Mouse (Mus musculus): ENCODE data around the gene Hgfac. TPM values are rescaled to one million over a fixed set of nuclear protein-coding genes. Genes with fewer than 3 reads are reported as not detected.

Hgfac gene
- total and polyA plus RNA-seq, 3 experiments: not detected

GRCm38 (mm10) chr5:35020410-35021241 is 20.7 kb upstream of the Hgfac start:
- Histone ChIP-seq H3K4me1 (ENCODE audit: control insufficient read depth in 1 of 2, insufficient read depth in 2 of 2) (peaks cover 3 to 12% of the 10 kb centered on the region in 2 experiments; a peak in 2 of 4 replicates), H3K4me2 (ENCODE audit: insufficient read depth, low read depth, poor library complexity, severe bottlenecking) (no peak overlapping the region), H3K4me3 (replicated peaks in 1 of 3; ENCODE audit: low read depth in 2 of 3, low read length in 2 of 3, poor library complexity in 1 of 3) (no peak overlapping the region), H3K36me3 (replicated peaks in 1 of 2; ENCODE audit: control insufficient read depth in 1 of 2, insufficient read depth in 1 of 2, low read length in 1 of 2) (peaks cover 0 to 51% of the 10 kb centered on the region in 2 experiments), H3K9ac (ENCODE audit: insufficient read depth, low read depth) (no peak overlapping the region), H3K79me2 (replicated peaks; ENCODE audit: control insufficient read depth, extremely low read depth, insufficient read depth, poor library complexity, severe bottlenecking) (no peaks in the 10 kb centered on the region), H3K27ac (ENCODE audit: insufficient read depth, low read depth) (no peak overlapping the region), H3K27me3 (replicated peaks) (no peaks in the 10 kb centered on the region), H3K9me3 (replicated peaks; ENCODE audit: low read length) (no peaks in the 10 kb centered on the region)
- dilution Hi-C loops (cut with MboI; ENCODE audit: extremely low pct_ligation_motif_present, extremely low pct_unique_long_range_greater_than_20kb, low sequenced_read_pairs): no loop called here
- TF ChIP-seq CHD2 (IDR thresholded peaks at IDR 0.05; ENCODE audit: low read length): no peak
- TF ChIP-seq UBTF (IDR thresholded peaks at IDR 0.05; ENCODE audit: low read depth, low read length): no peak
- DNase-seq (ENCODE audit: extremely low read depth): no peak
- in situ Hi-C loops (cut with MboI; ENCODE audit: low pct_ligation_motif_present, low pct_unique_long_range_greater_than_20kb, low sequenced_read_pairs): no loop called here

DNA sequence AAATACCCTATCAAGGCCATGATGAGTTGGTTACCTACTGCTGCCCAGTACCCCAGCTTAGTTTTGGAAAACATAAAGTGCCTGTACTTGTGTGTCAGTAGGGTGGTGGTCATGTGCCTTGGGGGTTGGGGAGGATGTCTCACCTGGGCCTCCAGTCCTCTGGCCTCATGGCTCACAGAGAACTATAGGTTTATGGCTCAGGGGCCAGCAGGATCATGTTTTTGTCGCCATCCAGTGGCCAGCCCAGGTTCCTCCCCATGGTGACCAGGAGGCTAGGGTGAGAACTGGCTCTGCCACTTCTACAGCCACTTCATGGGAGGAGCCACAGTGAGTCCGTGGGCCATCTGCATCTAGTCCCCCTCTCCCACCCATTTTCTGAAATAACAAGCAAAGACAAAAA is 16.3 kb upstream of the Hgfac start:
- H3K9ac ChIP-seq (ENCODE audit: insufficient read depth, low read depth): no peak overlapping the region
- no peak for TF ChIP-seq ZMIZ1 (IDR thresholded peaks at IDR 0.05; ENCODE audit: low read depth, low read length)
- TF ChIP-seq JUND (conservative IDR thresholded peaks at IDR 0.05; ENCODE audit: low read depth, low read length): no peak
- TF ChIP-seq ZNF384 (IDR thresholded peaks at IDR 0.05; ENCODE audit: low read depth, low read length): no peak
- TF ChIP-seq KAT2A (IDR thresholded peaks at IDR 0.05; ENCODE audit: insufficient replicate concordance, low read length): no peak
- no peak for TF ChIP-seq GABPA (IDR thresholded peaks at IDR 0.05; ENCODE audit: insufficient replicate concordance, low read depth, low read length)
- TF ChIP-seq MYC (IDR thresholded peaks at IDR 0.05; ENCODE audit: low read depth, low read length): no peak
- peak; percentile 79 for TF ChIP-seq RAD21 (IDR thresholded peaks at IDR 0.05; ENCODE audit: low read depth, low read length)
- no peak for TF ChIP-seq BHLHE40 (IDR thresholded peaks at IDR 0.05; ENCODE audit: low read depth, low read length)
- TF ChIP-seq MAZ (IDR thresholded peaks at IDR 0.05; ENCODE audit: low read depth, low read length): no peak
- TF ChIP-seq MAFK (IDR thresholded peaks at IDR 0.05; ENCODE audit: insufficient replicate concordance, low read length): no peak
- TF ChIP-seq RCOR1 (conservative IDR thresholded peaks at IDR 0.05; ENCODE audit: low read depth, low read length): no peak
- no peak for TF ChIP-seq NRF1 (IDR thresholded peaks at IDR 0.05; ENCODE audit: low read depth, low read length)
- TF ChIP-seq HCFC1 (IDR thresholded peaks at IDR 0.05; ENCODE audit: low read depth, low read length): no peak
- TF ChIP-seq ZC3H11A (IDR thresholded peaks at IDR 0.05; ENCODE audit: low read depth, low read length): peak; percentile 76
- TF ChIP-seq NELFE (IDR thresholded peaks at IDR 0.05; ENCODE audit: low read depth, low read length): no peak
- no peak for TF ChIP-seq MXI1 (IDR thresholded peaks at IDR 0.05; ENCODE audit: low read depth, low read length)
- peak; percentile 77; the same call in 1 of the 2 replicates for TF ChIP-seq ZKSCAN1 (IDR thresholded peaks at IDR 0.05; ENCODE audit: borderline replicate concordance, low read depth, low read length)
- TF ChIP-seq CHD2 (IDR thresholded peaks at IDR 0.05; ENCODE audit: low read length): no peak
- TF ChIP-seq EP300 (IDR thresholded peaks at IDR 0.05; ENCODE audit: low read length): no peak
- TF ChIP-seq CHD1 (IDR thresholded peaks at IDR 0.05; ENCODE audit: low read depth, low read length): no peak
- no peak for TF ChIP-seq E2F4 (IDR thresholded peaks at IDR 0.05; ENCODE audit: insufficient replicate concordance, low read depth, low read length)
- no peak for TF ChIP-seq ETS1 (conservative IDR thresholded peaks at IDR 0.05; ENCODE audit: low read depth, low read length)
- TF ChIP-seq CTCF (conservative IDR thresholded peaks at IDR 0.05 in 1 of 2, IDR thresholded peaks at IDR 0.05 in 1 of 2; ENCODE audit: low read depth in 2 of 2, low read length in 2 of 2): peak; percentile 14 to 89; a peak in 2 of 4 replicates
- TF ChIP-seq IRF4 (IDR thresholded peaks at IDR 0.05; ENCODE audit: low read depth, low read length): 0 out of 2 replicates have a peak, but pooled peaks have one; percentile 15
- TF ChIP-seq MEF2A (IDR thresholded peaks at IDR 0.05; ENCODE audit: borderline replicate concordance, low read depth, low read length): no peak
- no peak for TF ChIP-seq POLR2A (IDR thresholded peaks at IDR 0.05; ENCODE audit: low read depth, low read length)
- no peak for TF ChIP-seq USF2 (conservative IDR thresholded peaks at IDR 0.05; ENCODE audit: low read depth, low read length)
- no peak for TF ChIP-seq JUN (IDR thresholded peaks at IDR 0.05; ENCODE audit: insufficient read depth, low read depth, low read length)
- TF ChIP-seq USF1 (IDR thresholded peaks at IDR 0.05; ENCODE audit: low read depth, low read length): no peak
- TF ChIP-seq PAX5 (IDR thresholded peaks at IDR 0.05; ENCODE audit: low read length): no peak

More for the DNA sequence above, 16.3 kb upstream of the Hgfac start:
- Histone ChIP-seq H3K9me3 (replicated peaks; ENCODE audit: low read length) (no peaks in the 10 kb centered on the region), H3K4me3 (replicated peaks in 1 of 3; ENCODE audit: low read depth in 2 of 3, low read length in 2 of 3, poor library complexity in 1 of 3) (no peak overlapping the region), H3K4me2 (ENCODE audit: insufficient read depth, low read depth, poor library complexity, severe bottlenecking) (no peak overlapping the region), H3K79me2 (replicated peaks; ENCODE audit: control insufficient read depth, extremely low read depth, insufficient read depth, poor library complexity, severe bottlenecking) (no peaks in the 10 kb centered on the region), H3K4me1 (ENCODE audit: control insufficient read depth in 1 of 2, insufficient read depth in 2 of 2) (peaks cover 0 to 21% of the 10 kb centered on the region in 2 experiments; a peak in 2 of 4 replicates), H3K36me3 (replicated peaks in 1 of 2; ENCODE audit: control insufficient read depth in 1 of 2, insufficient read depth in 1 of 2, low read length in 1 of 2) (peaks cover 2 to 78% of the 10 kb centered on the region in 2 experiments), H3K27ac (ENCODE audit: insufficient read depth, low read depth) (no peak overlapping the region), H3K27me3 (replicated peaks) (no peaks in the 10 kb centered on the region)
- dilution Hi-C loops (cut with MboI; ENCODE audit: extremely low pct_ligation_motif_present, extremely low pct_unique_long_range_greater_than_20kb, low sequenced_read_pairs) (no loop called here), in situ Hi-C loops (cut with MboI; ENCODE audit: low pct_ligation_motif_present, low pct_unique_long_range_greater_than_20kb, low sequenced_read_pairs) (loop anchor here (25.0 kb wide), 2 partner anchors 363 to 488 kb away; partner anchors contain the start of genes Grk4, Nop14 and Sh3bp2)
- peak; percentile 44 for DNase-seq (ENCODE audit: extremely low read depth)

Measured in CH12.LX (cell line).